Mouse (Mus musculus) neural tube, embryonic 13.5 days (tissue): ENCODE measurements at regions not wholly inside any gene's neighbourhood (a gene's known extent, or its start where the extent isn't known, plus 50 kb on each side); places are given as distances from the start of the nearest gene placed in this dataset.

ENCODE experiments used
- ATAC-seq: fragments of 200-750 bp; cut with Nextera tagmentation; 2 replicates; pipeline ENCODE4 v1.8.0; 2017; ENCODE audit warnings: low read depth, mild to moderate bottlenecking, moderate TSS enrichment, moderate library complexity
- H3K27ac ChIP-seq: fragments of 300-500 bp; sonication (generic); replicated peaks from 2 replicates; pipeline ENCODE4 v1.5.1; 2015; ENCODE audit warnings: moderate library complexity, mild to moderate bottlenecking, inconsistent platforms
- H3K27me3 ChIP-seq: fragments of 300-500 bp; sonication (generic); 2 replicates; pipeline ENCODE4 v1.6.1; 2015; ENCODE audit warnings: mild to moderate bottlenecking, inconsistent platforms
- H3K36me3 ChIP-seq: fragments of 300-500 bp; sonication (generic); 2 replicates; pipeline ENCODE4 v1.6.1; 2015; ENCODE audit warnings: mild to moderate bottlenecking, inconsistent platforms
- H3K4me1 ChIP-seq: fragments of 300-500 bp; sonication (generic); replicated peaks from 2 replicates; pipeline ENCODE4 v1.6.1; 2015; ENCODE audit warnings: inconsistent platforms
- H3K4me2 ChIP-seq: fragments of 300-500 bp; sonication (generic); 2 replicates; pipeline ENCODE4 v1.6.1; 2015; ENCODE audit warnings: inconsistent platforms, mild to moderate bottlenecking, moderate library complexity
- H3K4me3 ChIP-seq: fragments of 300-500 bp; sonication (generic); 2 replicates; pipeline ENCODE4 v1.5.1; 2015; ENCODE audit warnings: mild to moderate bottlenecking, inconsistent platforms
- H3K9ac ChIP-seq: fragments of 300-500 bp; sonication (generic); 2 replicates; pipeline ENCODE4 v1.6.1; 2015; ENCODE audit warnings: moderate library complexity, mild to moderate bottlenecking, inconsistent platforms
- H3K9me3 ChIP-seq: fragments of 300-500 bp; sonication (generic); 2 replicates; pipeline ENCODE4 v1.6.1; 2016; ENCODE audit warnings: inconsistent platforms
- WGBS: fragments of 180-500 bp; shearing (Covaris S2); methylation state at CpG from one replicate; pipeline ENCODE4 v1.1.7; 2015; 5-methylcytosine and 5-hydroxymethylcytosine counted together

- Histone ChIP-seq H3K27ac (no peak overlapping the region), H3K36me3 (no peaks in the 10 kb centered on the region), H3K9ac (no peak overlapping the region; the same call in 1 of the 2 replicates), H3K4me1 (peaks cover 16% of the 10 kb centered on the region), H3K9me3 (no peaks in the 10 kb centered on the region), H3K4me3 (no peak overlapping the region), H3K27me3 (no peaks in the 10 kb centered on the region), H3K4me2 (no peak overlapping the region)
- peak; percentile 50; the same call in 1 of the 2 replicates for ATAC-seq
- WGBS: 8% methylated on average over 4 of the region's 4 CpGs
Measured at GRCm38 (mm10) chr13:96188618-96189017, 56.2 kb upstream of the Sv2c start.
